Mouse (Mus musculus) erythroblast, embryonic 14.5 days (primary cell): ENCODE results near the gene Gm364.

Experiments
- GATA1 ChIP-seq: IDR thresholded peaks from 2 replicates; pipeline ENCODE4 v1.6.1; 2012; ENCODE audit warnings: low read length, inconsistent platforms, mixed read lengths
- TAL1 ChIP-seq: IDR thresholded peaks from 3 replicates; pipeline ENCODE4 v1.6.1; 2012; ENCODE audit warnings: low read length, inconsistent platforms, mixed read lengths

DNA sequence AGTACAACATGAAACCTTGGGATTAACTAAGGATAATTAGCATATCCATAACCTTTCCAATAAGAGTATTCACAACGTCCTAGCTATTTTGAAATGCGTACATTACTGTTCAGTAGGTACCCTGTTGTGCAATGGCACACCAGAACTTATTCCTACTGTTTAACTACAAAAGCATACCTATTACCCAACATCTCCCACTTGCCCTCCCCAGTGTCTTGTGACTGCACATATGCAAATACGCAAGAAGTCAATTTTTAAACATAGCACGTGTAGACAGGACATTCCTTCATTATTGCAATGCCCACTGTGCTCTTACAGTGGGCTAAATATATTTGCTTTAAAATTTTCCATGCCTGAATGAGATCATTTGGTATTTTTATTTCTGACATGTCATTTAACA, 36.0 kb upstream of the Gm364 start:
- TF ChIP-seq GATA1: no peak
- TF ChIP-seq TAL1: no peak
